Mouse (Mus musculus) lung, embryonic 14.5 days (tissue): ENCODE data around the gene Cog8. TPM values are rescaled to one million over a fixed set of nuclear protein-coding genes. Genes with fewer than 3 reads are reported as not detected.
"Not testable (repeated sequence)": the region's sequence is repeated elsewhere in the genome, so short reads cannot be mapped to it uniquely, and the experiment has no call there.

Experiments
- ATAC-seq: fragments of 200-750 bp; cut with Nextera tagmentation; 2 replicates; pipeline ENCODE4 v1.8.0; 2017; ENCODE audit warnings: mild to moderate bottlenecking, moderate TSS enrichment, moderate library complexity; ENCODE audit not compliant: insufficient read depth
- DNase-seq: peaks from one replicate; pipeline ENCODE4 v3.0.0-alpha.2; 2015
- H3K27ac ChIP-seq: fragments of 300-500 bp; sonication (generic); 2 replicates; pipeline ENCODE4 v1.5.1; 2014; ENCODE audit warnings: low read depth, mild to moderate bottlenecking, moderate library complexity
- H3K27me3 ChIP-seq: fragments of 300-500 bp; sonication (generic); 2 replicates; pipeline ENCODE4 v1.6.1; 2014; ENCODE audit warnings: low read length, control low read depth; ENCODE audit not compliant: insufficient read depth
- H3K36me3 ChIP-seq: fragments of 300-500 bp; sonication (generic); 2 replicates; pipeline ENCODE4 v1.6.1; 2014; ENCODE audit warnings: control low read depth; ENCODE audit not compliant: insufficient read depth
- H3K4me1 ChIP-seq: fragments of 300-500 bp; sonication (generic); 2 replicates; pipeline ENCODE4 v1.6.1; 2014; ENCODE audit warnings: antibody characterized with exemption, control low read depth; ENCODE audit not compliant: insufficient read depth
- H3K4me2 ChIP-seq: fragments of 300-500 bp; sonication (generic); 2 replicates; pipeline ENCODE4 v1.6.1; 2014; ENCODE audit warnings: mild to moderate bottlenecking
- H3K4me3 ChIP-seq: fragments of 300-500 bp; sonication (generic); 2 replicates; pipeline ENCODE4 v1.5.1; 2014; ENCODE audit warnings: low read depth, low read length
- H3K9ac ChIP-seq: fragments of 300-500 bp; sonication (generic); 2 replicates; pipeline ENCODE4 v1.6.1; 2014
- H3K9me3 ChIP-seq: fragments of 300-500 bp; sonication (generic); 2 replicates; pipeline ENCODE4 v1.6.1; 2016; ENCODE audit warnings: low read depth, low read length, control low read depth
- CTCF ChIP-seq: IDR thresholded peaks from 2 replicates; pipeline ENCODE4 v1.5.1; 2016; ENCODE audit warnings: antibody characterized with exemption, low read depth
- WGBS: fragments of 180-500 bp; shearing (Covaris S2); extraction: QIAGEN DNeasy Blood & Tissue Kit; methylation state at CpG from one replicate; pipeline ENCODE4 v1.1.7; 2014; 5-methylcytosine and 5-hydroxymethylcytosine counted together
- polyA plus RNA-seq: library from polyadenylated mRNA; unstranded; fragments of >200 nt; fragmentation: Nextera tagmentation; extraction: Ambion mirVana; gene quantifications from 2 replicates; pipeline ENCODE4 v1.2.1, GENCODE M21; 2014

The Cog8 gene
- polyA plus RNA-seq, 1 experiment from 2014 or later = 37.0 TPM

DNA sequence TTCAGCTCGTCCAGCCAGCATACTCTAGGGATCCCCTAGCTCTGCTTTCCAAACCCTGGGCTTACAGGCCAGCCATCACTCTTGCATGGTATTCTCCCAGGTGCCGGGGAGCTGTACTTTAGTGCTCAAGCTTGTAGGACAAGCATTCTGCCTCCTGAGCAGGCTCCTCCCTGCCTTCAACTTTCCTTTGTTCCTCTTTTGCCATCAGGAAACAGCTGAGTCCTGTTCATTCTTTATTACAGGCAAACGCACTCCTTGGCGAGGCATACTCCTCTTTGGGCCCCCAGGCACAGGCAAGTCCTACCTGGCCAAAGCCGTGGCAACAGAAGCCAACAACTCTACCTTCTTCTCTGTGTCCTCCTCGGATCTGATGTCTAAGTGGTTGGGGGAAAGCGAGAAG is 15.9 kb downstream of the Cog8 start:
- no peaks in the 10 kb centered on the region for H3K27me3 ChIP-seq
- peaks cover 85% of the 10 kb centered on the region for H3K36me3 ChIP-seq
- H3K27ac ChIP-seq = no peak overlapping the region
- WGBS = 80% methylated on average over 7 of the region's 7 CpGs
- no peaks in the 10 kb centered on the region for H3K4me1 ChIP-seq
- TF ChIP-seq CTCF = no peak
- H3K4me3 ChIP-seq = no peak overlapping the region
- no peaks in the 10 kb centered on the region for H3K9me3 ChIP-seq
- no peak overlapping the region for H3K9ac ChIP-seq
- H3K4me2 ChIP-seq = no peak overlapping the region
- ATAC-seq = no peak
- DNase-seq = no peak

DNA sequence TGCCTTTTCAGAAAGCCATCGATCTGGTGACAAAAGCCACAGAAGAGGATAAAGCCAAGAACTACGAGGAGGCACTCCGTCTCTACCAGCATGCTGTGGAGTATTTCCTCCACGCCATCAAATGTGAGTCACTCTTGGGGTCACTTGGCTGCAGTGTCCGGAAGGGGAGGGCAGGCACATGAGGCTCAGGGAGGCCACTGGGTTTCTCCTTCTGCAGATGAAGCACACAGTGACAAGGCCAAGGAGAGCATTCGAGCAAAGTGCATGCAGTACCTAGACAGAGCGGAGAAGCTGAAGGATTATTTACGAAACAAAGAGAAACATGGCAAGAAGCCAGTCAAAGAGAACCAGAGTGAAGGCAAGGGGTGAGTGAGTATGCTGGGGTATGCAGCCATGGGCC is 19.9 kb downstream of the Cog8 start:
- no peak for TF ChIP-seq CTCF
- no peaks in the 10 kb centered on the region for H3K9me3 ChIP-seq
- H3K27ac ChIP-seq = no peak overlapping the region
- no peak overlapping the region for H3K4me2 ChIP-seq
- peaks cover 45% of the 10 kb centered on the region for H3K36me3 ChIP-seq
- no peak overlapping the region for H3K9ac ChIP-seq
- no peak overlapping the region for H3K4me3 ChIP-seq
- peak; percentile 28 for DNase-seq
- ATAC-seq = no peak
- H3K27me3 ChIP-seq = no peaks in the 10 kb centered on the region
- 77% methylated on average over 8 of the region's 8 CpGs for WGBS
- peaks cover 5% of the 10 kb centered on the region; the same call in 1 of the 2 replicates for H3K4me1 ChIP-seq

DNA sequence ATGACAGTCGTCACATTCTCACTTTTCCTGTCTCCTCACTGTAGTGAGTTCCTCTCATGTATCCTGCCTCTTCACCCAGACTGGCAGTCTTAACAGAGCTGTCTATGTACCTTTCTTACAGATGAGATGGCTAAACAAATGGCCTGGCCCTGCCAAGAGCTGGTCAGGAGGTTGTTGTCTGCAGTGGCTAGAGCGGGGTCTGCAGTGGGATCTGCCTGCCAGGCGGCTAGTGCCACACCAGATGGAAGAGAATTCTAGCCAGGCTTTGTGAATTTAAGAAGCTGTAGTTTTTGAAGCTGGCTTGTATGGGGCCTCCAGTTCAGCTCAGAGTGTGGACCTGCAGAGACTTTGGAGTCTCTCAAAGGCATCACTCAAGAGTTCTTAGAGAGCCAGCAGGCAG is 20.8 kb downstream of the Cog8 start:
- no peak for DNase-seq
- Histone ChIP-seq H3K4me2 (no peak overlapping the region), H3K36me3 (peaks cover 35% of the 10 kb centered on the region), H3K9ac (no peak overlapping the region), H3K4me1 (peaks cover 5% of the 10 kb centered on the region; the same call in 1 of the 2 replicates), H3K27ac (no peak overlapping the region), H3K27me3 (no peaks in the 10 kb centered on the region), H3K9me3 (no peaks in the 10 kb centered on the region), H3K4me3 (no peak overlapping the region)
- WGBS = 83% methylated on average over 3 of the region's 3 CpGs
- no peak for ATAC-seq
- TF ChIP-seq CTCF = no peak

DNA sequence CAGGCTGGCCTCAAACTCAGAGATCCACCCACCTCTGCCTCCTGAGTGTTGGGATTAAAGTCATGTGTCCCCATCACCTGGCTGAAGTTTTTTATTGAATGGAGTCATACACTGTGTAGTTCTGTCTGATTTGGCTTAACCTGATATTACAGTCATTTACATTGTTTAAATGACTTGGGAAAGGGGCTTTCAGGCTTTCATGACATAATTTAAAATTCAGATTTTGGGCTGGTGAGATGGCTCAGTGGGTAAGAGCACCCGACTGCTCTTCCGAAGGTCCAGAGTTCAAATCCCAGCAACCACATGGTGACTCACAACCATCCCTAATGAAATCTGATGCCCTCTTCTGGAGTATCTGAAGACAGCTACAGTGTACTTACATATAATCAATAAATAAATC is 22.9 kb downstream of the Cog8 start:
- H3K9me3 ChIP-seq, H3K27ac ChIP-seq, H3K9ac ChIP-seq, H3K4me3 ChIP-seq, ATAC-seq, DNase-seq, H3K4me2 ChIP-seq, H3K27me3 ChIP-seq, H3K4me1 ChIP-seq: not testable (repeated sequence)
- H3K36me3 ChIP-seq = peaks cover 16% of the 10 kb centered on the region
- whole genome bisulfite sequencing = 93% methylated on average over 2 of the region's 2 CpGs

- Histone ChIP-seq H3K27me3 (no peaks in the 10 kb centered on the region), H3K4me1 (peaks cover 5% of the 10 kb centered on the region; the same call in 1 of the 2 replicates), H3K4me2 (peak overlapping the region; percentile 78), H3K27ac (peak overlapping the region; percentile 82), H3K4me3 (peak overlapping the region; percentile 98), H3K9ac (peak overlapping the region; percentile 87), H3K36me3 (peaks cover 6% of the 10 kb centered on the region; the same call in 1 of the 2 replicates), H3K9me3 (no peaks in the 10 kb centered on the region)
- no peak for TF ChIP-seq CTCF
- under 1% methylated on average over 40 of the region's 40 CpGs for WGBS
- DNase-seq (peak; percentile 45), ATAC-seq (peak; percentile 18; the same call in 1 of the 2 replicates)
Measured at GRCm38 (mm10) chr8:107031577-107032090, 24.9 kb downstream of the Cog8 start.

GRCm38 (mm10) chr8:107030650-107031576 is 25.6 kb downstream of the Cog8 start, which contains the start of gene Vps4a:
Gene Vps4a (plus strand): TSS chr8:107031222.
- no peaks in the 10 kb centered on the region for H3K36me3 ChIP-seq
- H3K4me2 ChIP-seq = peak within 1 kb of the TSS; percentile 78
- ATAC-seq (peak; percentile 97), DNase-seq (peak; percentile 96)
- H3K27me3 ChIP-seq = no peaks in the 10 kb centered on the region
- peaks cover 5% of the 10 kb centered on the region; the same call in 1 of the 2 replicates for H3K4me1 ChIP-seq
- H3K4me3 ChIP-seq = peak within 1 kb of the TSS; percentile 98
- peak; percentile 81 for TF ChIP-seq CTCF
- 4% methylated on average over 66 of the region's 66 CpGs for WGBS
- peak within 1 kb of the TSS; percentile 82 for H3K27ac ChIP-seq
- peak within 1 kb of the TSS; percentile 87 for H3K9ac ChIP-seq
- H3K9me3 ChIP-seq = no peaks in the 10 kb centered on the region

DNA sequence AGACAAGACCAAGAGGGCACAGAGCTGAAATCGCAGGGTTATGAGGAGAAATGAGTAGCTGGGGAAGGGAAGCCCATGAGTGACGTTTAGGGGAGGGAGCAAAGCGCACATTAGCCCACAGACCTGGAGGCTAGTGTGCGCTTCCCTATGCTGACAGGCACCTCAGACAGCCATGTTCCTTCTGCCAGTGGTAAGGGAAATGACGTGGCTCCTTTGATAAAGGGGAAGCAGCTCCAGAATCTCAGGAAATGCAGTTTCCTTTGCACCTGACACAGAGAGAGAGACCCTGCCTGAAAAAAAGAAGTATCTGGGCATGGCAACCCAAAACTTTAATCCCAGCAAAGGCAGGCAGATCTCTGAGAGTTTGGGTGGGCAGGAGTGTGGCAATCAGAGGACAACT is 26.4 kb downstream of the Cog8 start:
- Histone ChIP-seq H3K4me1 (peaks cover 5% of the 10 kb centered on the region; the same call in 1 of the 2 replicates), H3K27ac (no peak overlapping the region), H3K36me3 (no peaks in the 10 kb centered on the region), H3K27me3 (no peaks in the 10 kb centered on the region), H3K9ac (no peak overlapping the region), H3K4me2 (no peak overlapping the region), H3K4me3 (no peak overlapping the region), H3K9me3 (no peaks in the 10 kb centered on the region)
- TF ChIP-seq CTCF = no peak
- ATAC-seq (no peak), DNase-seq (no peak)
- 64% methylated on average over 5 of the region's 5 CpGs for WGBS
